Mouse (Mus musculus): ENCODE results near the gene Pheta2.
A peak's percentile ranks its signal among the peaks of the same experiment; 100 is the strongest.
"Not testable (repeated sequence)": the region's sequence is repeated elsewhere in the genome, so short reads cannot be mapped to it uniquely, and the experiment has no call there.

The Pheta2 gene

DNA sequence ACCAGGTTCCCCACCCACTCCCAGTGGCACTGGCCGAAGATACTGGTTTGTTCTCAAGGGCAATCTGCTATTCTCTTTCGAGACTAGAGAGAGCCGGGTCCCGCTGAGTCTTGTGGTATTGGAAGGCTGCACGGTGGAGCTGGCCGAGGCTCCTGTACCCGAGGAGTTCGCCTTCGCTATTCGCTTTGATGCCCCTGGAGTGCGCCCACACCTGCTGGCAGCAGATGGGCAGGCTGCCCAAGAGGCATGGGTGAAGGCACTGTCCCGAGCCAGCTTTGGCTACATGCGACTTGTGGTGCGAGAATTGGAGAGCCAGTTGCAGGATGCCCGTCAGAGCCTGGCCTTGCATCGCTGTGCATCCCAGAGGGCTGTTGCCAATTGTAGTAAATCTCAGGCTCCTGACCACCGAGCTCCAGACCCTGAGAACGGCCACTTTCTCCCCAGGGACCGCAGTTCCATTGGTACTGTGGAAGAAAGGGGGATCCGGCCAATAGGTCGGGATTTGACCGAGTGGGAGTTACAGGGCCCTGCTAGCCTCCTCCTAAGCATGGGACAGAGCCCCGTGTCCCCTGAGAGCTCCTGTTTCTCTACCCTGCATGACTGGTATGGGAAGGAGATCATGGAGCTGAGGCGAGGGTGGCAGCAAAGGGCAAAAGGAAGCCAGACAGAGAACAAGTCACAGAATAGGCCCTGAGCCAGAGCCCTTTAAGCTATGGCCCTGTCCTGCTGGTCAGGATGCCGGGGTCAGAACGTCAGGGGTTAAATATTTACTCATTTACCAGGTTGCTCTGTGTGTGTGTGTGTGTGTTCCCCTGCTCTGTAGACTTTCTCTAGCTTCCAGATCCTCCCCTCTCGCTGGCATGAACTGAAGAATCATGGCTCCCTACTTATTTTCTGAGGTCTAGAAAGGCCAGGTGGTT, 4.9 kb downstream of the Pheta2 start:
- DNase-seq (ENCODE audit: low spot score) = no peak

DNA sequence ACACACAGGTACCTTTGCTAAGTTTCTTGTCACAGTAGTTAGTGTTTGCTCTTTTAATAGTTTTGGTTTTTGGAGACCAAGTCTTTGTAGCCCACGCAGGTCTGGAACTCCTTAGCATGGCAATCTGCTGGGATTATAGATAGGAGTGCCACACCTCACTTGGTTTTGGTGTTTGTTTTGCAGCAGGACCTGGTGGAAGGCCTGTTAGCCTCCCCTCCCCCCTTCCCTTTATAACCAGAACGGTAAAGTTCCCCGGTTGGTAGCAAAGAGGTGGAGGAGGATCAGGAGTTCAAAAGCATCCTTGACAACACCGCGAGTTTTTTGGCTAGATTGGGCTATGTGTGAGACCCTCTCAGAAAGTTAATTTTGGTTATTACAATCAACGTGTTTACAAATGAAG, 6.2 kb downstream of the Pheta2 start:
- no peak for DNase-seq (ENCODE audit: low spot score)

- DNase-seq (ENCODE audit: low spot score) = peak; percentile 98
These were observed 7.2 kb downstream of the Pheta2 start for GRCm38 (mm10) chr15:82345820-82346470.

- DNase-seq (ENCODE audit: low spot score) = no peak
These were observed 8.0 kb downstream of the Pheta2 start for GRCm38 (mm10) chr15:82346580-82347302.

DNA sequence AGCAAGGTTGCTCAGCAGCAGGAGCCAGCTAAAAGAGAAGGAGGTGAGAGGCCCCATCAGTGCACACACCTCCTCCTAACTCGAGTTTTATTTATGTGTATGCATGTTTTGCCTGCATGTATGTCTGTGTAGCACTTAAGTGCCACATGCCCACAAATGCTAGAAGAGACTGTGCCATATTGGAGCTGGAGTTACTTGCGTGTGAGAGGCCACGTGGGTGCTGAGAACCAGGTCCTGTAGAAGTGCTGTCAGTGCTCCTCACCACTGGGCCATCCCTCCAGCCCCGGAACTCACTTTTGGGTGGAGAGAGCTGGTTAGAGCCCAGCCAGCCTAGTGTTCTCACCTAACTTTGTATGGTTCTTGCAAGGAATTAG, 8.5 kb downstream of the Pheta2 start:
- DNase-seq (ENCODE audit: low spot score) = no peak

DNA sequence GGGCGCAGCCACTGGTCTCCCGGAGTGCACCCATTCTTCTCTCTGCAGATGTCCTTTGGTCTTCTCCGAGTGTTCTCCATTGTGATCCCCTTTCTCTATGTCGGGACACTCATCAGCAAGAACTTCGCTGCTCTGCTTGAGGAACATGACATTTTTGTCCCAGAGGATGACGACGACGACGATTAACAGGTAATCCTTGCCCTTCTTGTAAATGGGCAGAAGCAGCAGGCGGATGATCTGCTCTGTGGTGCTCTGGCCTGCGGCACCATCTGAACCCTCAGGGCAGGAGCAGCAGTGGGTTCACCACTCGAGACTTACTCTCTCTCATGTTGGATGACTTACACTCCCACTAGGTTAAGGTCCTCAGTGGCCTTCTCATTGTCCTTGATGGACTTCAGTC, 9.1 kb downstream of the Pheta2 start:
- DNase-seq (ENCODE audit: low spot score) = no peak

- no peak for DNase-seq (ENCODE audit: low spot score)
These were observed 9.7 kb downstream of the Pheta2 start for GRCm38 (mm10) chr15:82348258-82348998.

GRCm38 (mm10) chr15:82348999-82349341, 10.2 kb downstream of the Pheta2 start:
- DNase-seq (ENCODE audit: low spot score) = no peak

DNA sequence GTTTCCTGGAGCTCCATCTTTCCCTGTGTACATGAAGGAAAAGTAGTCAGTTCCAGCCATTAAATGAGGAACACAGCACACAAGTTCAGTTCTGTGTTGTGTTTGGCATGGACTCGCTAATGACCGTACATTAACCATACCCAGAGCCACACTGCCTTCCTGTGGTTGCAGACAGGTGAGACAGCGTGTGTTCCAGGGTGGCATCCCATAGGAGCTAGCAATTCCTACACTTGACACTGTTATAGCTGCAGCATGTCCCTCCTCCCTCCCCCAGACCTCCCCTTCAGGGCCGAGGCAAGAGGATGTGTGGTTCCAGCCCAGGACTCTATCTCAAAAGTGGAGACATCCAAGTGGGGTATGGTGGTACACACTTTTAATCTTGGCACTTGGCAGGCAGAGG, 11.6 kb downstream of the Pheta2 start:
- DNase-seq (ENCODE audit: low spot score) = no peak

DNA sequence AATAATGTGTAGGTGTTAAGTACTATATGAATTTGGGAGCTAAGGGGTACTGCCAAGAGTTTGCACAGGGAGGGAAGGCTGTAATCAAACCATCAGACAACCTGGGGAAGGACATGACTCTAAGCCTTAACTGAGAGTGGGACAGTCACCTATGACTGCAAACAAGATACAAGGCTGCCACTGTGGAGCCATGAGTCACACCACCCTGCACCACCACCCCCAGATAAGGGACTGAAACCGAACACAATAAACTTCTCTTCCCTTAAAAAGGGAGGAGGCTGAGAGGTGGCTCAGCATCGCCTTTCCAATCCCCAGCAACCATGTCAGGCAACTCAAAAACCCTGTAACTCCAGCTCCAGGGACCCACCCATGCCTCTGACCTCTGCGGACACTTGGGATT, 12.7 kb downstream of the Pheta2 start:
- no peak for DNase-seq (ENCODE audit: low spot score)

DNA sequence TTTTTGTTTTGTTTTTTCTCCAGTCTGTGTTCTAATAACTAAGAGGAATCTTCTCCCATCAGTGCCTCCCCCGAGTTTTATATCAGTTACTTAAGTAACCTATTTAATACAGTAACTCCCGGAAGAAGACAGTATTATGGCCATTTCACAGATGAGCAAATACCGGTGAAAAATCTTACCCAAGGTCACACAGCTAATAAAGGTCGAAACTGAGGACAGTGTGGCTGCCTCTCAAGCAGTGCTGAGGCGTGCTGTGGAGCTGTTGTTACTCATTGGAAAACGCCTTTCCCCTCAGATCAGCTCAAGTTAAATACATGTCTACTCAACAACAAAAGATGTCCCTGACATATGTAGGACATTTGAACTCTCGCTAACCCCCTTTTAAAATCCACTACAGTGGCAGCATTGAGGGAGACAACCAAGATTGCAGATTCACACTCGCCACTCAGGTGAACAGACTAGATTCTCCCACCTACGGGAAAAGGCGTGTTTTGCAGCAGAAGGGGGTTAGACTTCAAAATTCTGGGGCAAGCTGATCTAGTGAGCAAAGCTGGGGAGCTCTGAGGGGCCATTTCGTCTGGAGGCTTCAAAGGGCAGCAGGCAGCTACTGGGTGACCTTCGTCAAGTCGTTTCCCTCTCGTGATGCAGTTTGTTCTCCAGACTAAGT, 14.5 kb downstream of the Pheta2 start:
- DNase-seq (ENCODE audit: low spot score) = no peak

GRCm38 (mm10) chr15:82353745-82354113, 15.0 kb downstream of the Pheta2 start:
- no peak for DNase-seq (ENCODE audit: low spot score)

DNA sequence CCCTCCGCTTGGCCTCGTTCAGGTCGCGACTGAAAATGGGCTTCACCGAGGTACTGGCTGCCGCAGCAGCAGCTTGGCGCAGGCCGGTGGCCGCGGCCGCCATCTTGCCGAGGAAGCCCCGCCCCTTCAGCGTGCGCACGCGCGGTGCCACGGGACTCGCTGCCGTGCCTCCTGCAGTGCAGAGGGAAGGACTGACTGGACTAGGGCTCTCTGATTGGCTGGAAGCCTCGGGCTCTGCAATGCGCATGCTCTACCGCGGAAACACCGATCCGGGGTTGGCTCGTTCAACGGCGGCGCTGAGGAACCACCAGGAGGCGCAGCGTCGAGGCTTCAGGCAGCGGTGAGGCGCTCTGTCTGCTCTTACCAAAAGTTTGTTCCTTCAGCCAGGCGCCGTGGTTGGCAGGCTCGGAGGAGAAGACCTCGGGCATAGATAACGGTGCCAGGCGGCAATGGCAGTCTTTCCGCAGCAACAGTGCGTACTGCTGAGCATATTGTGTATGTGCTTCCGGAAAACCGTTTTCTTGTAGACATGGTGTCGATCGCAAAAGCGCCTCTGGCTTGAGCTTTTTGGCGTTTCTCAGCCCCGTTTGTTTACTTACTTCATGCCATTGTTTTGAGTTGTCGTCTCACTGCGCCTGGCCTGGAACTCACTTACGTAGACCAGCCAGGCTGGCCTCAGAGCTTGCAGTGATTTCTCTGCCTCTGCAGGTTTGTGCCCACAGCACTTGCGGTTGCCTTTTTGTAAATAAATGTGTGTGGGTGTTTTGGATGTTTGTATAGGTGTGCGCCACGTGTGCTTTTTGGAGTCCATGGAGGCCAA, 15.6 kb downstream of the Pheta2 start, which contains the start of gene Ndufa6:
Gene Ndufa6, minus strand, starts transcription at position 197 of the 820 bp plus-strand sequence.
- DNase-seq (ENCODE audit: low spot score) = peak; percentile 98

DNA sequence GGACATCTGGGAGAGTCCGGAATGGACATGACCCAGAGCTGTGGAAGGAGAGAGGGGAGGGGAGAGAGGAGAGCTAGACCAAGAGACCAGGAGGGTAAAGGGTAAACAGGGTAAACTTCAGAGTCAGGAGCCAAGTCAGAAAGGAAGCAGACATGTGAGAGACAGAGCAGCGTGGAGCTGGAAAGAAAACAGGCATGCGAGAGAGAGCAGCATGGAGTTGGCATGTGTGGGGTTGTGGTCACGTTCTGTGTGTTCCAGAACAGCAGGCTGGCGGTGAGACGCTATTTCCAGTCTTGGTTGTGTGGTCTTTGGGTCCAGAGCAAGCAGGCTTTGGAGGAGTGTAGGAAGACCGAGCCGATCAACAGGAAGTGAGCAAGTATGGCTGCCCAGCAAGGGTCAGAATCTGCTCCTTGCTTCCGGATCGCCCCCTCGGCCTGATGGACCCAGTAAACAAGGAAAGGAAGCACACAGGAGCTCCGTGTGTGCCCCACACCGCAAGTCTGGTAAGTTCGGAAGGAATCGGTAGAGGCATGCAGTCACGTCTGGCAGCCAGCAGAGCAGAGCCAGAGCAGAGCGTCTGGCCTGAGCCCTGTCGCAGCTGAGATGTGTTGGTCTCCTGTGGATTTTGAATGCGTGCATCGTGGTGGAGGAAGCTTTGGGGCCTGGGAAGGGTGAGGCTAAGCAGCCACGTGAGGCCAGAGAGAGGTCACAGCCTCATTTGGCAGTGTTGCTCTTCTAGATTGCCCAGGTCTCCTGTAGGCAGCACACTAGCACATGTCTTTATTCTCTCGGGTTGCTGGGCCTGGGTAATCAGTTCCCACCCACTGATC, 19.9 kb downstream of the Pheta2 start:
- no peak for DNase-seq (ENCODE audit: low spot score)

- DNase-seq (ENCODE audit: low spot score) = no peak
These were observed 22.8 kb downstream of the Pheta2 start for GRCm38 (mm10) chr15:82361459-82362018.

- DNase-seq (ENCODE audit: low spot score) = no peak
These were observed 23.5 kb downstream of the Pheta2 start for GRCm38 (mm10) chr15:82362234-82362633.

GRCm38 (mm10) chr15:82363801-82364200, 25.1 kb downstream of the Pheta2 start:
- not testable (repeated sequence) for DNase-seq (ENCODE audit: low spot score)

DNA sequence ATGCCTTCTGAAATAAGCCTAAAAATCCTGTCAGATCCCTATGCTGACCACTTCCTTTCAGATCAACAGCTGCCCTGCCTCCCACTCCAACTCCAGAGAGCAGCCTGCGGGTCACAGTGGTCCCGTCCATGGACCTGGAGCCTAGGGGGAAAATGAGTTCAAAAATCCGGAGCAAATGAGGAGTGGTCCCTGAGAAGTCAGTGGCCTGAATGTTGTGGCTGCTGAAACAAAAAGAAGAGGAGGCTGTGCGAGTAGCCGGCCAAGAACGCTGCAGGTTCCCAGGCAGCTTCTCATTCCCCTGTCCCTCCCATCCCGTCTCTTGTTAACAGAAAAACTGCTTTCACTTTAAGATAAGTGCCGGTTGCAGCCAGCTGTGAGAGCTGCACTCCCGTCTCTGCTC, 25.8 kb downstream of the Pheta2 start:
- DNase-seq (ENCODE audit: low spot score) = not testable (repeated sequence)

GRCm38 (mm10) chr15:82368146-82368545, 29.4 kb downstream of the Pheta2 start:
- DNase-seq (ENCODE audit: low spot score) = no peak

All from testis, postnatal 14 days (tissue).